Mouse (Mus musculus) spleen, postnatal 4 days (tissue): ENCODE measurements at regions not wholly inside any gene's neighbourhood (a gene's known extent, or its start where the extent isn't known, plus 50 kb on each side); places are given as distances from the start of the nearest gene placed in this dataset.

Experiments used
- DNase-seq, 2 experiments: peaks; one replicate each; pipeline ENCODE4 v3.0.0; 2022; ENCODE audit warnings: low spot score in 2 of 2

GRCm38 (mm10) chr8:90635766-90636492, 181.3 kb downstream of the Gm19935 start:
- DNase-seq: no peak

GRCm38 (mm10) chr8:90630796-90631195, 186.4 kb downstream of the Gm19935 start:
- DNase-seq: no peak

- no peak for DNase-seq
Measured at GRCm38 (mm10) chr8:90608410-90608809, 208.8 kb downstream of the Gm19935 start.

- DNase-seq: no peak
Measured at GRCm38 (mm10) chr8:90600946-90601695, 216.1 kb downstream of the Gm19935 start.

- DNase-seq: no peak
Measured at GRCm38 (mm10) chr8:90597376-90597775, 219.8 kb downstream of the Gm19935 start.

- peak in 1 of 2 experiments; percentile 34 for DNase-seq
Measured at GRCm38 (mm10) chr8:90579426-90579825, 231.3 kb upstream of the Tox3 start.

GRCm38 (mm10) chr8:90576976-90577375, 228.8 kb upstream of the Tox3 start:
- DNase-seq: peak in 1 of 2 experiments; percentile 38

- DNase-seq: no peak
Measured at GRCm38 (mm10) chr8:90574676-90575075, 226.5 kb upstream of the Tox3 start.

GRCm38 (mm10) chr8:90556079-90556427, 207.9 kb upstream of the Tox3 start:
- DNase-seq: no peak

GRCm38 (mm10) chr8:90555415-90556078, 207.4 kb upstream of the Tox3 start:
- no peak for DNase-seq

- DNase-seq: no peak
Measured at GRCm38 (mm10) chr8:90547276-90547675, 199.1 kb upstream of the Tox3 start.

GRCm38 (mm10) chr8:90542619-90543018, 194.5 kb upstream of the Tox3 start:
- DNase-seq: no peak

GRCm38 (mm10) chr8:90536196-90536640, 188.1 kb upstream of the Tox3 start:
- DNase-seq: no peak

- DNase-seq: no peak
Measured at GRCm38 (mm10) chr8:90535515-90536156, 187.5 kb upstream of the Tox3 start.

- DNase-seq: no peak
Measured at GRCm38 (mm10) chr8:90521393-90521792, 173.2 kb upstream of the Tox3 start.

- DNase-seq: no peak
Measured at GRCm38 (mm10) chr8:90520186-90520585, 172.0 kb upstream of the Tox3 start.

- DNase-seq: no peak
Measured at GRCm38 (mm10) chr8:90519567-90519966, 171.4 kb upstream of the Tox3 start.

- no peak for DNase-seq
Measured at GRCm38 (mm10) chr8:90514191-90514590, 166.0 kb upstream of the Tox3 start.

GRCm38 (mm10) chr8:90513601-90514000, 165.5 kb upstream of the Tox3 start:
- DNase-seq: no peak

- no peak for DNase-seq
Measured at GRCm38 (mm10) chr8:90513102-90513501, 165.0 kb upstream of the Tox3 start.

- no peak for DNase-seq
Measured at GRCm38 (mm10) chr8:90512594-90512993, 164.5 kb upstream of the Tox3 start.

- DNase-seq: no peak
Measured at GRCm38 (mm10) chr8:90504521-90504920, 156.4 kb upstream of the Tox3 start.
